17 mouse cellular contexts compared by ENCODE assay signal in the genomic region with DNA sequence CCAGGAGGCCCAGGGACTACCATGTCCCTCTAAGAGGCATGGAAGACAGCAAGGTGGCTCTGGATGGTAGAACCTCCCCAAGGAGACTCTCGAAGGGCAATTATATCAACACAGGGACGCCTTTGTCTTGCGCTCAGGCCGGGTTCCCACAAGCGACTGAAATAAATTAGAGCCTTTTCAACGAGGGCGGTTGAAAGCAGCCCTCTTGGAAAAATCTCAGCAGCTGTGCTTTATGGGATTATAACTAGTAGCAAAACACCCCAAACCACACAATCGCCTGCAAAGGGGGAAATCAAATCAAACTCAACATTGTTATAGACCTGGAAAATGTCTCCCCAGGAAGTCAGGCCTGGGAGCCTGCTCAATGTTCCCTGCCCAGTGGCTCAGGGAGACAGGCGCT.
DNase-seq lines count a peak whose midpoint lies in the region; ATAC-seq and TF ChIP-seq lines count a peak whose summit lies in the region.
"Had no signal": no experiment of that assay in that cellular context is flagged by ENCODE, and none has a peak within 500 bp of the region (broad histone marks: within the 10 kb centered on the region; RNA-seq: fewer than 3 reads in every experiment).

No protein-coding gene starts in this region.

- H3K27me3 ChIP-seq in forebrain, embryonic 12.5 days = peaks cover 41% of the 10 kb centered on the region
- no peaks in the 10 kb centered on the region for H3K27me3 ChIP-seq in forebrain, embryonic 16.5 days (replicated peaks; ENCODE audit: control insufficient read depth, insufficient read depth, low read length)
- peaks cover 9% of the 10 kb centered on the region; the same call in 1 of the 2 replicates for H3K27me3 ChIP-seq in midbrain, embryonic 10.5 days (ENCODE audit: low read depth, poor library complexity, severe bottlenecking)
- no peaks in the 10 kb centered on the region; the same call in 1 of the 2 replicates for H3K27me3 ChIP-seq in midbrain, postnatal 0 days (ENCODE audit: insufficient read depth, low read length)
- H3K27me3 ChIP-seq in embryonic facial prominence, embryonic 13.5 days = peaks cover 34% of the 10 kb centered on the region
- H3K27me3 ChIP-seq in limb, embryonic 13.5 days = peaks cover 90% of the 10 kb centered on the region
- H3K27me3 ChIP-seq: CH12.LX had no signal

- H3K4me2 ChIP-seq in forebrain, embryonic 12.5 days = no peak overlapping the region
- no peak overlapping the region for H3K4me2 ChIP-seq in forebrain, embryonic 16.5 days (ENCODE audit: low read length)
- H3K4me2 ChIP-seq in midbrain, postnatal 0 days (ENCODE audit: low read depth, low read length, poor library complexity, severe bottlenecking) = no peak overlapping the region
- H3K4me2 ChIP-seq in embryonic facial prominence, embryonic 13.5 days = no peak overlapping the region
- H3K4me2 ChIP-seq in limb, embryonic 13.5 days (replicated peaks) = no peak overlapping the region; the same call in 1 of the 2 replicates
- H3K4me2 ChIP-seq: liver, embryonic 13.5 days; stomach, embryonic 15.5 days had no signal

- H3K9me3 ChIP-seq in forebrain, embryonic 12.5 days = no peaks in the 10 kb centered on the region
- no peaks in the 10 kb centered on the region for H3K9me3 ChIP-seq in forebrain, embryonic 16.5 days (ENCODE audit: control insufficient read depth, low read length)
- H3K9me3 ChIP-seq in midbrain, embryonic 10.5 days (replicated peaks) = no peaks in the 10 kb centered on the region
- H3K9me3 ChIP-seq in midbrain, postnatal 0 days (ENCODE audit: low read length) = no peaks in the 10 kb centered on the region
- no peaks in the 10 kb centered on the region for H3K9me3 ChIP-seq in embryonic facial prominence, embryonic 13.5 days
- no peaks in the 10 kb centered on the region for H3K9me3 ChIP-seq in limb, embryonic 13.5 days
- H3K9me3 ChIP-seq: liver, embryonic 13.5 days; stomach, embryonic 15.5 days had no signal

- no peak for DNase-seq in midbrain, embryonic 10.5 days (ENCODE audit: low spot score)
- no peak for DNase-seq in midbrain, postnatal 0 days (ENCODE audit: low spot score)
- DNase-seq in Muller cell, postnatal 12 days (ENCODE audit: inconsistent ontology term) = no peak
- DNase-seq in gastrocnemius, adult 2 months = no peak
- DNase-seq: adrenal gland, adult 8-10 months; cerebellum, adult 11 months; heart, adult 18-20 months; kidney, adult 2 months; kidney, postnatal 14 days; liver, embryonic 13.5 days; thymus, adult 2 months had no signal

- no peak for TF ChIP-seq CTCF in midbrain, postnatal 0 days (IDR thresholded peaks at IDR 0.05)
- TF ChIP-seq CTCF in gastrocnemius, adult 2 months (IDR thresholded peaks at IDR 0.05) = no peak

- H3K27ac ChIP-seq in forebrain, embryonic 12.5 days = peak overlapping the region; percentile 31; the same call in 1 of the 2 replicates
- no peak overlapping the region for H3K27ac ChIP-seq in forebrain, embryonic 16.5 days (ENCODE audit: low read length)
- peak overlapping the region; percentile 55 for H3K27ac ChIP-seq in midbrain, embryonic 10.5 days (replicated peaks)
- H3K27ac ChIP-seq in midbrain, postnatal 0 days (ENCODE audit: low read depth, low read length) = no peak overlapping the region
- peak overlapping the region; percentile 39; the same call in 1 of the 2 replicates for H3K27ac ChIP-seq in embryonic facial prominence, embryonic 13.5 days
- peak overlapping the region; percentile 81; the same call in 1 of the 2 replicates for H3K27ac ChIP-seq in limb, embryonic 13.5 days
- no peak overlapping the region for H3K27ac ChIP-seq in gastrocnemius, adult 2 months
- H3K27ac ChIP-seq: liver, embryonic 13.5 days; stomach, embryonic 15.5 days had no signal

- no peak overlapping the region for H3K9ac ChIP-seq in forebrain, embryonic 12.5 days
- H3K9ac ChIP-seq in forebrain, embryonic 16.5 days (replicated peaks; ENCODE audit: low read depth, low read length) = no peak overlapping the region
- no peak overlapping the region for H3K9ac ChIP-seq in midbrain, postnatal 0 days (replicated peaks; ENCODE audit: low read length, poor library complexity, severe bottlenecking)
- H3K9ac ChIP-seq in embryonic facial prominence, embryonic 13.5 days = no peak overlapping the region
- no peak overlapping the region for H3K9ac ChIP-seq in limb, embryonic 13.5 days
- H3K9ac ChIP-seq: liver, embryonic 13.5 days; stomach, embryonic 15.5 days had no signal

- ATAC-seq in forebrain, embryonic 12.5 days (ENCODE audit: low FRiP score) = no peak
- ATAC-seq in forebrain, embryonic 16.5 days = no peak; the same call in 1 of the 2 replicates
- no peak for ATAC-seq in midbrain, postnatal 0 days (ENCODE audit: low FRiP score)
- no peak for ATAC-seq in embryonic facial prominence, embryonic 13.5 days (ENCODE audit: insufficient number of reproducible peaks, insufficient read depth, low FRiP score, low TSS enrichment, low read depth)
- ATAC-seq in limb, embryonic 13.5 days (ENCODE audit: low FRiP score, low read depth) = no peak

- intact Hi-C loops in gastrocnemius, adult 2 months (cut with DNase I) = loop anchor here (5.0 to 10.0 kb wide), 3 partner anchors 119 to 1106 kb away; no protein-coding TSS in a partner anchor

- peaks cover 13% of the 10 kb centered on the region for H3K4me1 ChIP-seq in forebrain, embryonic 12.5 days
- no peaks in the 10 kb centered on the region; the same call in 1 of the 2 replicates for H3K4me1 ChIP-seq in forebrain, embryonic 16.5 days (replicated peaks; ENCODE audit: control insufficient read depth, insufficient read depth, low read length)
- H3K4me1 ChIP-seq in midbrain, embryonic 10.5 days = peaks cover 9% of the 10 kb centered on the region
- no peaks in the 10 kb centered on the region for H3K4me1 ChIP-seq in midbrain, postnatal 0 days (ENCODE audit: insufficient read depth, low read length)
- H3K4me1 ChIP-seq in embryonic facial prominence, embryonic 13.5 days = peaks cover 16% of the 10 kb centered on the region
- peaks cover 32% of the 10 kb centered on the region for H3K4me1 ChIP-seq in limb, embryonic 13.5 days
- H3K4me1 ChIP-seq: liver, embryonic 13.5 days had no signal

- no peaks in the 10 kb centered on the region for H3K36me3 ChIP-seq in forebrain, embryonic 12.5 days (replicated peaks)
- no peaks in the 10 kb centered on the region for H3K36me3 ChIP-seq in forebrain, embryonic 16.5 days (ENCODE audit: control insufficient read depth, insufficient read depth)
- no peaks in the 10 kb centered on the region for H3K36me3 ChIP-seq in midbrain, embryonic 10.5 days
- no peaks in the 10 kb centered on the region for H3K36me3 ChIP-seq in midbrain, postnatal 0 days (ENCODE audit: insufficient read depth, low read length)
- no peaks in the 10 kb centered on the region for H3K36me3 ChIP-seq in embryonic facial prominence, embryonic 13.5 days
- no peaks in the 10 kb centered on the region for H3K36me3 ChIP-seq in limb, embryonic 13.5 days
- H3K36me3 ChIP-seq: liver, embryonic 13.5 days; stomach, embryonic 15.5 days had no signal

- 15% methylated on average over 9 of the region's 9 CpGs for WGBS in forebrain, embryonic 12.5 days
- 11% methylated on average over 9 of the region's 9 CpGs for WGBS in forebrain, embryonic 16.5 days
- 60% methylated on average over 9 of the region's 9 CpGs for WGBS in midbrain, embryonic 10.5 days
- 43% methylated on average over 9 of the region's 9 CpGs for WGBS in midbrain, postnatal 0 days
- 34% methylated on average over 9 of the region's 9 CpGs for WGBS in embryonic facial prominence, embryonic 13.5 days
- 14% methylated on average over 9 of the region's 9 CpGs for WGBS in limb, embryonic 13.5 days

- no peak overlapping the region for H3K4me3 ChIP-seq in forebrain, embryonic 12.5 days (replicated peaks)
- no peak overlapping the region for H3K4me3 ChIP-seq in forebrain, embryonic 16.5 days (replicated peaks; ENCODE audit: low read length)
- no peak overlapping the region for H3K4me3 ChIP-seq in midbrain, embryonic 10.5 days
- H3K4me3 ChIP-seq in midbrain, postnatal 0 days (ENCODE audit: low read depth, low read length) = no peak overlapping the region
- no peak overlapping the region for H3K4me3 ChIP-seq in embryonic facial prominence, embryonic 13.5 days
- H3K4me3 ChIP-seq in limb, embryonic 13.5 days = no peak overlapping the region
- H3K4me3 ChIP-seq in gastrocnemius, adult 2 months = no peak overlapping the region
- H3K4me3 ChIP-seq: liver, embryonic 13.5 days; stomach, embryonic 15.5 days had no signal

Comparison
In these comparisons a context has a peak if more than half of its experiments do, and no peak if none do; other contexts are left out.
1. H3K27ac ChIP-seq: peak in forebrain, embryonic 12.5 days (single experiment), midbrain, embryonic 10.5 days (single experiment), embryonic facial prominence, embryonic 13.5 days (single experiment) and limb, embryonic 13.5 days (single experiment); none in forebrain, embryonic 16.5 days (single experiment), midbrain, postnatal 0 days (single experiment) and gastrocnemius, adult 2 months (single experiment).